Mouse (Mus musculus): ENCODE data around the gene Kif1b. TPM values are rescaled to one million over a fixed set of nuclear protein-coding genes. Genes with fewer than 3 reads are reported as not detected.

Gene Kif1b
- total and polyA plus RNA-seq, 2 experiments from 2014 or later, result 215 to 425 TPM

- H3K9ac ChIP-seq (replicated peaks; ENCODE audit: low read length, poor library complexity, severe bottlenecking), result no peak overlapping the region
- H3K4me2 ChIP-seq (ENCODE audit: low read depth, low read length, poor library complexity, severe bottlenecking), result no peak overlapping the region
- no peaks in the 10 kb centered on the region for H3K9me3 ChIP-seq (ENCODE audit: low read length)
- ATAC-seq (ENCODE audit: low FRiP score) (no peak), DNase-seq (ENCODE audit: low spot score) (no peak)
- H3K27me3 ChIP-seq (ENCODE audit: insufficient read depth, low read length), result no peaks in the 10 kb centered on the region
- no peak overlapping the region for H3K27ac ChIP-seq (ENCODE audit: low read depth, low read length)
- no peaks in the 10 kb centered on the region for H3K4me1 ChIP-seq (ENCODE audit: insufficient read depth, low read length)
- peaks cover 62% of the 10 kb centered on the region for H3K36me3 ChIP-seq (ENCODE audit: insufficient read depth, low read length)
- TF ChIP-seq CTCF (IDR thresholded peaks at IDR 0.05), result no peak
- H3K4me3 ChIP-seq (ENCODE audit: low read depth, low read length), result no peak overlapping the region
- WGBS, result 74% methylated on average over 2 of the region's 2 CpGs
Observed at GRCm38 (mm10) chr4:149340680-149341079, 33.2 kb upstream of the Kif1b start.

- Histone ChIP-seq H3K36me3 (ENCODE audit: insufficient read depth, low read length) (peaks cover 70% of the 10 kb centered on the region), H3K9ac (replicated peaks; ENCODE audit: low read length, poor library complexity, severe bottlenecking) (no peak overlapping the region), H3K9me3 (ENCODE audit: low read length) (no peaks in the 10 kb centered on the region), H3K27me3 (ENCODE audit: insufficient read depth, low read length) (no peaks in the 10 kb centered on the region), H3K4me3 (ENCODE audit: low read depth, low read length) (no peak overlapping the region), H3K4me1 (ENCODE audit: insufficient read depth, low read length) (no peaks in the 10 kb centered on the region), H3K27ac (ENCODE audit: low read depth, low read length) (no peak overlapping the region), H3K4me2 (ENCODE audit: low read depth, low read length, poor library complexity, severe bottlenecking) (no peak overlapping the region)
- no peak for TF ChIP-seq CTCF (IDR thresholded peaks at IDR 0.05)
- WGBS, result 67% methylated on average over 5 of the region's 5 CpGs
- no peak for ATAC-seq (ENCODE audit: low FRiP score)
- DNase-seq (ENCODE audit: low spot score), result no peak
Observed at GRCm38 (mm10) chr4:149339426-149340214, 32.1 kb upstream of the Kif1b start.

DNA sequence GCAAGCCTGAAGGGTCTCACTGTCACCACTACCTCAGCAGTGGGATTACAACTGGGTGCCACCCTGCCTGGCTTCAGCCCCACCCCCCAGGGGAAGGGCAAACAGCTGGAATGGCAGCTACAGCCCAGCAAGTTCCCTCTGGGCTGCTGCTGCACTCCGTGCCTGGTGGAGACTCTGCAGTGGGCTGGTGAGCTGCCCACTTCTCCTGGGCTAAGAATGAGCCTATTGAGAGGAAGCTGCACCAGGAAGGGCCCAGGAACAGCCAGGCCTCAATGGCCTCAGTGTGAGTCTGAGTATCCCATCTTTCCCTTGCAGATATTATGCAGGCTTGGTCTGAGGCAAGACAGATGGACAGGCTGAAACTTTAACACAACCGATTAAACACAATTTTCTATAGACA, 30.6 kb upstream of the Kif1b start:
- no peak for DNase-seq (ENCODE audit: low spot score)
- ATAC-seq (ENCODE audit: low FRiP score), result no peak
- no peaks in the 10 kb centered on the region for H3K9me3 ChIP-seq (ENCODE audit: low read length)
- no peaks in the 10 kb centered on the region for H3K27me3 ChIP-seq (ENCODE audit: insufficient read depth, low read length)
- no peak overlapping the region for H3K9ac ChIP-seq (replicated peaks; ENCODE audit: low read length, poor library complexity, severe bottlenecking)
- no peaks in the 10 kb centered on the region for H3K4me1 ChIP-seq (ENCODE audit: insufficient read depth, low read length)
- H3K27ac ChIP-seq (ENCODE audit: low read depth, low read length), result no peak overlapping the region
- peaks cover 64% of the 10 kb centered on the region for H3K36me3 ChIP-seq (ENCODE audit: insufficient read depth, low read length)
- 92% methylated on average over 2 of the region's 2 CpGs for whole genome bisulfite sequencing
- no peak for TF ChIP-seq CTCF (IDR thresholded peaks at IDR 0.05)
- no peak overlapping the region for H3K4me3 ChIP-seq (ENCODE audit: low read depth, low read length)
- no peak overlapping the region for H3K4me2 ChIP-seq (ENCODE audit: low read depth, low read length, poor library complexity, severe bottlenecking)

DNA sequence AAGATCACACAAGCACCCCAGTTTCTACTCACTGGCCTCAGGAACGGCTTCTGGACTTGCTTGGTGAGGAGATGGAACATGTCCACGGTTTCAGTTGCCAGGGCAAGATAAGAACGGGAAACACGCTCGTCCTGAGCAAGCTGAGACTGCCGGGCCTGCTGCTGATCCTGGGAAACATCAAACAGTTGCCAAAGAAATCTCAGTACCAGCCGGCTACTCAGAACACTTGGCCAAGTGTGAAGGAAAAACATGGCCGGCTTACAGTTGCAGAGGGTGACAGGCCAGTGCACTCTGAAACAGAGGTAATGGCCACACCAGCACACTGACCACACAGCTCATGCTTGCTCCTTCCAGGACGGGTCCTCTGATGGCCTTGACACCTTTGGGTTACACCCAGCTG, 29.9 kb upstream of the Kif1b start:
- DNase-seq (ENCODE audit: low spot score), result no peak
- H3K9me3 ChIP-seq (ENCODE audit: low read length), result no peaks in the 10 kb centered on the region
- H3K27ac ChIP-seq (ENCODE audit: low read depth, low read length), result no peak overlapping the region
- 89% methylated on average over 9 of the region's 9 CpGs for WGBS
- no peak for ATAC-seq (ENCODE audit: low FRiP score)
- no peak overlapping the region for H3K9ac ChIP-seq (replicated peaks; ENCODE audit: low read length, poor library complexity, severe bottlenecking)
- H3K4me3 ChIP-seq (ENCODE audit: low read depth, low read length), result no peak overlapping the region
- no peaks in the 10 kb centered on the region for H3K4me1 ChIP-seq (ENCODE audit: insufficient read depth, low read length)
- H3K27me3 ChIP-seq (ENCODE audit: insufficient read depth, low read length), result no peaks in the 10 kb centered on the region
- no peak overlapping the region for H3K4me2 ChIP-seq (ENCODE audit: low read depth, low read length, poor library complexity, severe bottlenecking)
- no peak for TF ChIP-seq CTCF (IDR thresholded peaks at IDR 0.05)
- H3K36me3 ChIP-seq (ENCODE audit: insufficient read depth, low read length), result peaks cover 64% of the 10 kb centered on the region

DNA sequence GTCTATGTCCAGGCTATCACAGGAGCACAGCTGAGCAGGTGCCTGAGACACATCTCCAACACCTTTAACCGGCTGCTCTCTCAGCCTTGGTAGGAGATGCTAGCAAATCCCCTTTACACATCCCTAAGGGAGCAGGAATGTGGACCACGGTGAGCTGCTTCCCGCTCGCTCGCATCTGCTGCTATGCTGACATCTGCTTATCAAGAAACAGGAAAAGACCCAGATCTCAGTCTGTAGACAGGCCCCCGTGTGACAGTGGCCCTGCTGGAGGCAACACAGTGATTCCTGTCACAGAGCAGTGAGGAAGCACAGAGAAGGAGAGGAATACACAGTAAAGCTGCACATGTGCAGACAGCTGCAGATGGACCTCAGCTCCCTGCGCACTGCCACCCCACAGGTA, 28.8 kb upstream of the Kif1b start:
- H3K27ac ChIP-seq (ENCODE audit: low read depth, low read length), result no peak overlapping the region
- 90% methylated on average over 7 of the region's 7 CpGs for WGBS
- TF ChIP-seq CTCF (IDR thresholded peaks at IDR 0.05), result no peak
- H3K4me2 ChIP-seq (ENCODE audit: low read depth, low read length, poor library complexity, severe bottlenecking), result no peak overlapping the region
- H3K9ac ChIP-seq (replicated peaks; ENCODE audit: low read length, poor library complexity, severe bottlenecking), result no peak overlapping the region
- H3K36me3 ChIP-seq (ENCODE audit: insufficient read depth, low read length), result peaks cover 61% of the 10 kb centered on the region
- H3K27me3 ChIP-seq (ENCODE audit: insufficient read depth, low read length), result no peaks in the 10 kb centered on the region
- H3K4me1 ChIP-seq (ENCODE audit: insufficient read depth, low read length), result no peaks in the 10 kb centered on the region
- DNase-seq (ENCODE audit: low spot score), result no peak
- H3K4me3 ChIP-seq (ENCODE audit: low read depth, low read length), result no peak overlapping the region
- H3K9me3 ChIP-seq (ENCODE audit: low read length), result no peaks in the 10 kb centered on the region
- no peak for ATAC-seq (ENCODE audit: low FRiP score)

DNA sequence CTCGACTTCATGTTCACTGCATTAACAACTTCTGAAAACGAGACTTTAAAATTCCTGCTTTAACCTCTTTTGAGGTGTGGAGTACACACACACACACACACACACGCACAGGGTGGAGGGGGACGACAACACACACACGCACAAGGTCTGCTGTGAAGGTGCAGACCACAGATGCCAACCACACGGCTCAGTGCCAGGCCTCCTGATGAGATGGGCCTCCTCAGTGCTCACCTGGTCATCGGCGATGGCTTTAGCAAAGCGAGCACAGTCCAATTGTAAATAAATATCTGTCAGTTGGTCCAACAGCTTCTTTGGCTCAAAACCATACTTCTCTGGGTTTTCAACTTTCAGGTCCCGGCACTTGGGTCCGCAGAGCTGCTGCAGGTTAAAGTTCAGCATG, 27.4 kb upstream of the Kif1b start:
- DNase-seq (ENCODE audit: low spot score) (no peak), ATAC-seq (ENCODE audit: low FRiP score) (no peak)
- no peak for TF ChIP-seq CTCF (IDR thresholded peaks at IDR 0.05)

More for the DNA sequence above, 27.4 kb upstream of the Kif1b start:
- Histone ChIP-seq H3K9me3 (ENCODE audit: low read length) (no peaks in the 10 kb centered on the region), H3K4me2 (ENCODE audit: low read depth, low read length, poor library complexity, severe bottlenecking) (no peak overlapping the region), H3K27me3 (ENCODE audit: insufficient read depth, low read length) (no peaks in the 10 kb centered on the region), H3K9ac (replicated peaks; ENCODE audit: low read length, poor library complexity, severe bottlenecking) (no peak overlapping the region), H3K36me3 (ENCODE audit: insufficient read depth, low read length) (peaks cover 72% of the 10 kb centered on the region), H3K27ac (ENCODE audit: low read depth, low read length) (no peak overlapping the region), H3K4me1 (ENCODE audit: insufficient read depth, low read length) (no peaks in the 10 kb centered on the region), H3K4me3 (ENCODE audit: low read depth, low read length) (no peak overlapping the region)
- 96% methylated on average over 11 of the region's 11 CpGs for WGBS

All from midbrain, postnatal 0 days (tissue).